Mouse (Mus musculus): ENCODE measurements around the gene Pigk.

The Pigk gene

DNA sequence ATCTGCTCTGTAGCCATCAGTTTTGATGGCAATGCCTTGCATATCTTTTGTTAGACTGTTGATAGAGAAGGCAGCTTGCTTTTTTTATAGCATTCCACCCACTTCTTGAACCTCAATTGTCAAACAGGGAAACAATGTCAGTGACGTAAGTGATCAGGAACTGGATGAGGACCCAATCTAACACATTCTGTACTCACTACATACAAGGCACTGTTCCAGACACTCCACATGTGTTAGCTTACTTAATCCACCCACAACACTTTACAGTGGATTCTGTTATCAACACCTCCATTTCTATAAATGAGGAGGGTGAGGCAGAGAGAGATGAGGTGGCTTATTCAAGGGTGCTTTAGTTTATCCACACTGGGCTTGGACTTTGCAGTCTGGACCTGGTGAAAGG, 124.0 kb downstream of the Pigk start:
- DNase-seq (ENCODE audit: low read depth, low spot score), result no peak

- DNase-seq (ENCODE audit: low read depth, low spot score), result no peak
Measured at GRCm38 (mm10) chr3:152841264-152841663, 127.4 kb downstream of the Pigk start.

GRCm38 (mm10) chr3:152842648-152843047, 128.7 kb downstream of the Pigk start:
- DNase-seq (ENCODE audit: low read depth, low spot score), result no peak

GRCm38 (mm10) chr3:152843925-152844324, 130.0 kb downstream of the Pigk start:
- no peak for DNase-seq (ENCODE audit: low read depth, low spot score)

- no peak for DNase-seq (ENCODE audit: low read depth, low spot score)
Measured at GRCm38 (mm10) chr3:152855006-152855614, 141.2 kb downstream of the Pigk start.

GRCm38 (mm10) chr3:152856095-152856494, 142.2 kb downstream of the Pigk start:
- DNase-seq (ENCODE audit: low read depth, low spot score), result no peak

GRCm38 (mm10) chr3:152861450-152861849, 147.6 kb downstream of the Pigk start:
- no peak for DNase-seq (ENCODE audit: low read depth, low spot score)

- DNase-seq (ENCODE audit: low read depth, low spot score), result no peak
Measured at GRCm38 (mm10) chr3:152861978-152862377, 148.1 kb downstream of the Pigk start.

GRCm38 (mm10) chr3:152866035-152866965, 152.4 kb downstream of the Pigk start:
- DNase-seq (ENCODE audit: low read depth, low spot score), result no peak

DNA sequence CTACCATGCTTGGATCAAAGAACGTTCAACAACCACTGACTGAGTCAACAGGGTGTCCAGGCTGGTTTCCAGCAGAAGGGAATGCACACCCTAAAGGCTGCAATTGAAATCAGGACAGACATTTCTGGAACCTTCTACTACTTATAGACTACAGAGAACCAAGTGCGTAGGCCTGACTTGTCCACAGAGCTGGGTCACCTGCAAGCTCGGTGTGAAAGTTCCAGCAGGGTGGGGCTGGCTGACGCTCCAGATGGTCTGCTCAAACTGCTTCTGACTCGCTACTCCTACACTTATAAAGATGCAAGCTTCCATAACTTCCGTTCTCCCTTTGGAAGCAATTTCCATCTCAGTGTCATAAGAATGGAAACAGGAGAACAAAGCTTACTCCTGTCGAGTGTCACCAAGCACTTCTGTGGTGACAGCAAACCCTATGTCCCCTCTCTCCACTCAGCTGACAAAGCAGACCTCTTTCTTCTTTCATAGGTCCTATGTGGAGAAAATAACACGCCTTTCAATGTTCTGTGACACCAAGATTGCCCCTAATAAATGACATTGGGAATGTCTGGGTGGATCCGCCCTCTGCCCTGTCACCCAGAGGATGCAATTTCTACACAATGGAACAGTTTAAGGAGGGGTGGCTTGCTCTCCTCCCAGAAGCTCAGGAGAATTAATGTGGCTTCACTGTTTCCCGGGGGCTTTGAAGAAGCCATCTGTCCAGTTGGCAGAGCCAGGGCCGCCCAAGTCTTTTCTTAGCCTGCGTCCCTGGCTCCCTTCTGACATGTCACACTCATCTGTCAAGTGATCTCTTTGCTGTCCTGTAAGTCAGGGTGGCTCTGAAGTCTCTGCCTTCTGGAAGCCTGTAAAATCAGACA, 154.0 kb downstream of the Pigk start:
- DNase-seq (ENCODE audit: low read depth, low spot score), result no peak

- DNase-seq (ENCODE audit: low read depth, low spot score), result no peak
Measured at GRCm38 (mm10) chr3:152872054-152872453, 158.2 kb downstream of the Pigk start.

DNA sequence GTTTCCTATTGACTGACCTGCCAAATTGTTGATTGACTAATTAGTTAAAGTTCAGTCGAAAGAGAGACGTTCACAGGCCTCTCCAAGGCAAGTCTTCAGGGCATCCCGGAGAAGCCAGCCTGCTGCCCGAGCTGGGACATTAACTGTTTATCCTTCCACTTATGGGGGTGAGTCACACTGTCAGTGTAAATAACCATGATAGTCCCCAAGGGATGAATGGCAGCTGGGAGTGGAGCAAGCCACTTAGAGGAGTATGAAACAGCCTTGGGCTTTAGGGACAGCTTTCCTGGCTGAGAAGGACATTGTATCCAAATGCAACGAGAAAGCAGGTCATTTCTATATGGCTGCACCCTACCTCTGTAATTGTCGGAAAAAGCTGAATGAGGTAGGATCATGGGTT, 158.7 kb downstream of the Pigk start:
- DNase-seq (ENCODE audit: low read depth, low spot score), result no peak

DNA sequence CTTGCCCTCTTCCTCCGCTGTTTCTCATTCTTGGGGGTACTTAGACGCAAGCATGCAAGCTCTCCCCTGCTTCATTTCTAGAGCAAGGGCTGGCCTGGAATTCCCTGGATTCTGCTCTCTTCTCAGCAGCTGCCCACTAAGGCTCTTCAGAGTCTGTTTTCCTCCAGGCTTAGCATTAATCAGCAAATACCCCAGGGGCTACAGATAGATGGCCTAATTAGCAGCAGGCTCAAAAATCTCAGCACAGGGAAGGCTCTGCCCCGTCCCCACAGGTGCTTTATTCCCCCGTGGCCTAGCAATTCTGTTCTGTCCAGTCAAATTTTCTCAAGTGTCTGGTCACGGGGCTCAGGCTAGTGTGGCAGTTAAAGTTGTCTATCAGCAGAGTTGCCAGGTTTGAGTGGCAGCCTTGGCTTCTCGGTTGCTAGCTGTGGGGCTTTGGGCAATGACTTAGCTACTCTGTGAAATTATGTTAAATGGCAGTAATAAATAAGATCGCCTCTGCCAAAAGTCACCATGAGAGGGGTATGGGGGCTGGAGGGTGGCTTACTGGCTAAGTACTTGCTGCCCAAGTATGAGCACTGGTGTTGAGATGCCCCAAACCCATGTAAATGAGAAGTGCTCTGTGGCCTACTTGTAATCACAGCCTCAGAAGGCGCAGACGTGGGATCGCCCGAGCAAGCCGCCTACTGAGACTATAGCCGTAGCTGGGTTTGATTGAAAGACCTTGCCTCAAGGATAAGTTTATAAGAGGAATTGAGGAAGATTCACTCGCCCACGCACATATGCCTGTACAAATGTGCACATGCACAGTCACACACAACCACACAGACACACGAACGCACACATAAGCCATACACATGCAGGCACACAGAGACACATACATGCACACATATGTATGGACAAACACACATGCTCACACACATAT, 160.8 kb downstream of the Pigk start:
- no peak for DNase-seq (ENCODE audit: low read depth, low spot score)

DNA sequence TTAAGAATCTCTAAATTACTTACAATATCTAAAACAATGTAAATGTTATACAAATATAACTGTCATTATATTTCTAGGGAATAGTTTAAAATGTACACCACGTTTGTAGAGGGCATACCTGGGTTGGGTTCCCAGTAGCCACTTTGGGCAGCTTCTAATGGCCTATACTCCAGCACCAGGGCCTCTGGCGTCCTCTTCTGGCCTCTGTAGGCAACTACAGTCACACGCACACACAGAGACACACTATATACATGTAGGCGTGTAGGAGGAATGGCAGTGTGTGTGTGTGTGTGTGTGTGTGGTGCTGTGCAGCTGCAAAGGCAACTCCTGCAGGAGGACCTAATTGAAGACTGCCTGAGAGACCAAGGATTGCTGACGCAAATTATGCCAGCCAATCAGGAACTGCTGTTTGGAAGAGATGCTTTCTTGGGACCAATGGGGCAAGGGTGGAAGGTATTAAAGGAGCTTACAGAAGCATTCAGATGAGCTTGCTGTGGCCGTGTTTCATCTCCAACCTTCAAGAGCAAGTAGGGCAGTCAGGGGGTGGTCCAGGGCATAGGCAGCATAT, 161.9 kb downstream of the Pigk start:
- DNase-seq (ENCODE audit: low read depth, low spot score), result no peak

DNA sequence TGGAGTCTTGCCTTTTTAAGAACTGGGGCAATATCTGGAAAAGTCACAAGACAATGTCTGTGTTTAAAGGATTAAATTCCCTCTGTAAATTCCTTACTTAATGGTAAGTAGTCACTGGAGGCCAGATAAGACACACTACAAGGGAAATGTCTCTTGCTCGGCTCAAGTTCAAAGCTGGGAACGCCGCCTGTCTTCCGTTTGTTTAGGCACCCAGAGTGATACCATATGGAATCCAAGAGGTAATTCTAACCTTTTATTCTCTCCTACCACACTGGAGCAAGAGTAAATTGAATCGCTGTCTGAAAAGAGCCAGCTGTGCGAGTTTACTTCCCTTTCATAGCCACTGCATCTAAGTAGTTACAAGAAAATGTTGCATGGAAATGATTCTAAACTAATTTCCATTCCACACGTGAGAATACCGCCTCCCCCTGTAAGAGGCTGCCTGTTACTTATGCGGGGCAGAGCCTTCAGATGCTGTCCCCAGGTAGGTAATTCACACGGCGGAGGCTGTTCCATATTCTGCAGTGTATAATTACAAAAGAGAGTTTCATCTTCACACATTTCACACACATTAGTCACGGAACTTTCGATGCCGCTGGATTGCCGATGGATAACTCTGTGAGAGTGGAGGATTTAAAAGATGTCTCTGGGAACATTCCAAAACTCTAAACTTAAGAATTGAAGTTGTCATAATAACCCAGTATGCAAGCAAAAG, 166.4 kb downstream of the Pigk start:
- no peak for DNase-seq (ENCODE audit: low read depth, low spot score)

- DNase-seq (ENCODE audit: low read depth, low spot score), result no peak
Measured at GRCm38 (mm10) chr3:152881706-152882105, 167.8 kb downstream of the Pigk start.

DNA sequence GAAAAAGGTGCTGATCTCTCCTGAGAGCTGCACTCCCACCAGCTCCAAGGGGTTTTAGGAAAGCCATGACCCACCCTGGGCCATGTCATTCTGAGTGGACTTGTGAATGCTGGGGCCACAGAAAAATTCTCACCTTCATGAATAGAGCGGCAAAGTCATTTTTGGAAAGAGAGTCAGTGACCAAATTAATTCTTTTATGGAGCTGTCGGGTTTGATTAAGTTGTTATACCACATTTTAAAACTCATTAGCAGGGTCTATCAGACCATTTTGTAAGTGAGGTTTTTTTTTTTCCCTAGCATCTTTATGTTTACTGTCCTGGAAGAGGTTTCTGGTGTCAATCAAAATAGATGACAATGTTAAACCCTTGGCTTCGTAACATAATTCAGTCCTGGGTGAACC, 169.7 kb downstream of the Pigk start:
- DNase-seq (ENCODE audit: low read depth, low spot score), result no peak

DNA sequence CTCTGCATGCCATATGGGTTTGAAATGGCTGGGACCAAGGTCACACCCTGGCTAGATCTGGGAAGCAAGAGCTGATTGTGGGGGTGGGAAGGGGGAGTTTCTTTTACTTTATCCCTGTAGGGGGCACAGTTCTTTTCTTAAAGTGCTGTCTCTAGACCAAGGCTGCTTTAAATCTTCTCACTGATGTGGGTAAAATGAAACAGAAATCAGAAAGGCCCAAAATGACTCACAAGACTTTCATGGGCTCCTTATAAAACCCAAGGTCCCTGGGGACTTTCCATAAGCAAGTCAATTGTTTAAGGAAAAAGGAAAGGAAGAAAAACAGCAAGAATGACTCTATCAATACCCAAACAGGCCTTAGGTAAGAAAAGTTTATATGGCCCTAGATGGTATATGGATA, 172.8 kb downstream of the Pigk start:
- DNase-seq (ENCODE audit: low read depth, low spot score), result no peak

DNA sequence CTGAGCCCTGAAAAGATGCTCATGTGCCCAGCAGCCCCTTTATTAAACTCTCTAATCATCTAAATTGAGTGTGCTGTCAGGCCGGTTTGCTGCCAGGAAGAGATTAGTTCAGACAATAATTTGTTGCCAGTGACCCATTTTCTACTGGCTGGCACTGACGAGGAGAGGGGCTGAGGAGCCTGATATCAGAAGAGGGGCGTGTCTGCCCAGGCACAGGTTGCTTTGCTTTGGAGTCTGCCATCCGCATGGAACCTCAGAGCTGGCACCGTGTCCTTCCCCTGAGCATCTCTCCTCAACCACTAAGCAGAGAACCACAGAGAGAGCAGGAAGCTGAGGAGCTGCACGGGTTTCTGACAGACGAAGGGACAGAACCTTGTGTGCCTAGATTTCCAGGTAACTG, 174.2 kb downstream of the Pigk start:
- DNase-seq (ENCODE audit: low read depth, low spot score), result no peak

- DNase-seq (ENCODE audit: low read depth, low spot score), result no peak
Measured at GRCm38 (mm10) chr3:152894935-152895334, 181.0 kb downstream of the Pigk start.

Measured in retina, adult 2 months (tissue).